Mouse (Mus musculus): Measurements from ENCODE around the gene Cacnb1. TPM values are rescaled to one million over a fixed set of nuclear protein-coding genes. Genes with fewer than 3 reads are reported as not detected.

Gene Cacnb1
- polyA plus RNA-seq, 1 experiment from 2014 or later: 41.5 TPM

GRCm38 (mm10) chr11:98035977-98036377, 13.1 kb upstream of the Cacnb1 start:
- peaks cover 27% of the 10 kb centered on the region for H3K4me1 ChIP-seq
- 0 out of 2 replicates have a peak, but pooled peaks have one; percentile 44 for ATAC-seq (replicated peaks)
- WGBS: under 1% methylated on average over 24 of the region's 27 CpGs
- peaks cover 4% of the 10 kb centered on the region for H3K36me3 ChIP-seq
- H3K27me3 ChIP-seq: peaks cover 10% of the 10 kb centered on the region; the same call in 1 of the 2 replicates
- H3K9ac ChIP-seq (replicated peaks): peak overlapping the region; percentile 57
- peak overlapping the region; percentile 41 for H3K4me3 ChIP-seq
- H3K9me3 ChIP-seq: no peaks in the 10 kb centered on the region
- H3K4me2 ChIP-seq (replicated peaks): peak overlapping the region; percentile 86
- H3K27ac ChIP-seq (replicated peaks): no peak overlapping the region

DNA sequence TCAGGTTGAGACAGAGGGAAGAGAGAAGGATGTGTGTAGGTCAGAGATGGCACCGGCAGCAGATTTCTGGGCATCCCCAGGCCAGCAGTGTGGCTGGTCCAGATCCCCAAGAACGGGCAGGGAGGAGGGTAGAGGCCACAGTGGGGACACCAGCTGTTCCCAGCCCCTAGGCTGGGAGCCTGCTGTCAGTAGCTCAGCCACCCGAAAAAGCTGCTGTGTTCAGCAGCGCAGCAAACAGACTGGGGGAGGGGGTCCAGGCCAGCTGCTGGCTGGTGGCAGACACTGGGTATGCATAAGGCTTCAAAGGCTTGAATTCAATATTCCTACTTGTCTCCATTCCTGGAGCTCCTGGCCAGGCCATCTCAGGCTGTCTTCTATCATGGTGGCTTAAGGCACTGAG, 12.0 kb upstream of the Cacnb1 start:
- Histone ChIP-seq H3K36me3 (peaks cover 14% of the 10 kb centered on the region), H3K4me1 (peaks cover 27% of the 10 kb centered on the region), H3K4me2 (replicated peaks) (no peak overlapping the region), H3K27me3 (peaks cover 10% of the 10 kb centered on the region; the same call in 1 of the 2 replicates), H3K9me3 (no peaks in the 10 kb centered on the region), H3K27ac (replicated peaks) (peak overlapping the region; percentile 44), H3K4me3 (no peak overlapping the region), H3K9ac (replicated peaks) (no peak overlapping the region)
- peak; percentile 28; the same call in 1 of the 2 replicates for ATAC-seq (replicated peaks)
- 13% methylated on average over 4 of the region's 4 CpGs for WGBS

GRCm38 (mm10) chr11:98034061-98034460, 11.2 kb upstream of the Cacnb1 start:
- ATAC-seq (replicated peaks): no peak
- H3K27me3 ChIP-seq: peaks cover 10% of the 10 kb centered on the region; the same call in 1 of the 2 replicates
- peaks cover 22% of the 10 kb centered on the region for H3K36me3 ChIP-seq
- 81% methylated on average over 5 of the region's 5 CpGs for WGBS
- no peak overlapping the region for H3K4me2 ChIP-seq (replicated peaks)
- no peak overlapping the region for H3K4me3 ChIP-seq
- H3K27ac ChIP-seq (replicated peaks): no peak overlapping the region
- no peak overlapping the region for H3K9ac ChIP-seq (replicated peaks)
- peaks cover 27% of the 10 kb centered on the region for H3K4me1 ChIP-seq
- no peaks in the 10 kb centered on the region for H3K9me3 ChIP-seq

- no peak for ATAC-seq (replicated peaks)
- WGBS: 2% methylated on average over 5 of the region's 5 CpGs
- Histone ChIP-seq H3K4me1 (peaks cover 35% of the 10 kb centered on the region), H3K36me3 (peaks cover 31% of the 10 kb centered on the region), H3K9me3 (no peaks in the 10 kb centered on the region), H3K4me2 (replicated peaks) (no peak overlapping the region), H3K27me3 (peaks cover under 1% of the 10 kb centered on the region; the same call in 1 of the 2 replicates), H3K27ac (replicated peaks) (no peak overlapping the region), H3K4me3 (no peak overlapping the region), H3K9ac (replicated peaks) (no peak overlapping the region)
These were observed 8.6 kb upstream of the Cacnb1 start for GRCm38 (mm10) chr11:98031443-98031770.

DNA sequence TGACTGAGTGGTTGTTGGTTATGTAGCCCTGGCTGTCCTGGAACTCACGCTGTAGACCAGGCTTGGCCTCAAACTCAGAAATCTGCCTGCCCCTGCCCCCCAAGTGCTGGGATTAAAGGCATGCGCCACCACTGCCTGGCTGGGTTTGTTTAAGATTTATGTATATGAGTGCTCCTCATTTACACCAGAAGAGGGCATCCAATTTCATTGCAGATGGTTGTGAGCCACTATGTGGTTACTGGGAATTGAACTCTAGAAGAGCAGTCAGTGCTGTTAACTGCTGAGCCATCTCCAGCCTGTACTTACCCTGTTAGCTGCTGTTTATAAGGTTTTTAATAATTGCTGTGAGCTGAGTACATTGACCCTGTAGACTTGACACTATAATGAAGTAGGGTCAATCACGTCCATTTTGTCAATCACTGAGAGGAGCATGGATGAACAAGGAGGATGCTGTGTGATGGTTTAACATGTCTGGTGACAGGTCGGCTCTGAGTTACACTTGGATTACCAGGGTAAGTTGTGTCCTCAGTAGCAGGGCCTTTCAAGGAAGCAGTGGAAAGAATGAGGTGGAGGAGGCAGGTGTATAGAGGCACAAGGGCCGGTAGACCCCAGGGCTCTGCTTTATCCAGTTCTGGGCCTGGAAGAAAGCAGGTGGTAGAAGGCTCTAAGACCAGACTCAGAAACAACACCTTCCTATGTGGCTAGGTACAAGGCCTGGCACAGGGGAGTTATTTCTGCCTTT, 8.0 kb upstream of the Cacnb1 start:
- no peak overlapping the region for H3K4me2 ChIP-seq (replicated peaks)
- peaks cover 33% of the 10 kb centered on the region for H3K4me1 ChIP-seq
- no peak overlapping the region for H3K27ac ChIP-seq (replicated peaks)
- no peaks in the 10 kb centered on the region for H3K9me3 ChIP-seq
- H3K27me3 ChIP-seq: no peaks in the 10 kb centered on the region
- H3K9ac ChIP-seq (replicated peaks): no peak overlapping the region
- no peak for ATAC-seq (replicated peaks)
- peaks cover 31% of the 10 kb centered on the region for H3K36me3 ChIP-seq
- no peak overlapping the region for H3K4me3 ChIP-seq
- 50% methylated on average over 5 of the region's 5 CpGs for WGBS

DNA sequence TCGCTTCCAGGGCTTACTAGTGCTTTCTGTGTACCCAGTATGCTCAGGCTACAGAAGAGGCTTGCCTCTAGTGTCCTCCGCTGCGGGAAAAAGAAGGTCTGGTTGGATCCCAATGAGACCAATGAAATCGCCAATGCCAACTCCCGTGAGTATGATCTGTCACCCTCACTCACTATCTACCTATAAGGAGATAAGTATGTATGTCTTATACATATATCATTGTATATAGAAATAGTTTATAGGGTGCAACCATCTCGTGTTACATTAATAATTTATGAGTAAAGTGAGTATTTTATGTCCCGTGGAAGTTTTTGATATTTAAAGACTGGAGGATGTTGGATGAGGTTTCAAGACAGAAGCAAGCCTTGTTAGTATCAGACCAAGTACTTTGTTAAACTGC, 5.0 kb upstream of the Cacnb1 start:
- Histone ChIP-seq H3K36me3 (peaks cover 31% of the 10 kb centered on the region), H3K27me3 (no peaks in the 10 kb centered on the region), H3K27ac (replicated peaks) (no peak overlapping the region), H3K4me3 (peak overlapping the region; percentile 82), H3K9me3 (no peaks in the 10 kb centered on the region), H3K4me1 (peaks cover 32% of the 10 kb centered on the region), H3K4me2 (replicated peaks) (peak overlapping the region; percentile 82), H3K9ac (replicated peaks) (peak overlapping the region; percentile 96)
- WGBS: 22% methylated on average over 7 of the region's 7 CpGs
- no peak for ATAC-seq (replicated peaks)

GRCm38 (mm10) chr11:98027297-98027688, 4.5 kb upstream of the Cacnb1 start:
- Histone ChIP-seq H3K27me3 (no peaks in the 10 kb centered on the region), H3K36me3 (peaks cover 31% of the 10 kb centered on the region), H3K9me3 (no peaks in the 10 kb centered on the region), H3K9ac (replicated peaks) (peak overlapping the region; percentile 96), H3K27ac (replicated peaks) (peak overlapping the region; percentile 87), H3K4me1 (peaks cover 32% of the 10 kb centered on the region), H3K4me2 (replicated peaks) (peak overlapping the region; percentile 82), H3K4me3 (peak overlapping the region; percentile 82)
- no peak for ATAC-seq (replicated peaks)
- WGBS: 0% methylated on average over 18 of the region's 18 CpGs

- under 1% methylated on average over 69 of the region's 69 CpGs for WGBS
- peak within 1 kb of the TSS; percentile 87 for H3K27ac ChIP-seq (replicated peaks)
- H3K9me3 ChIP-seq: no peaks in the 10 kb centered on the region
- H3K4me1 ChIP-seq: peaks cover 30% of the 10 kb centered on the region
- peak within 1 kb of the TSS; percentile 82 for H3K4me2 ChIP-seq (replicated peaks)
- H3K4me3 ChIP-seq: peak within 1 kb of the TSS; percentile 82
- ATAC-seq (replicated peaks): peak; percentile 74
- peak within 1 kb of the TSS; percentile 96 for H3K9ac ChIP-seq (replicated peaks)
- peaks cover 31% of the 10 kb centered on the region for H3K36me3 ChIP-seq
- H3K27me3 ChIP-seq: no peaks in the 10 kb centered on the region
These were observed 3.9 kb upstream of the Cacnb1 start, which contains the start of gene Rpl19 for GRCm38 (mm10) chr11:98026570-98027296. TSS of gene Rpl19 (plus strand) at chr11:98026710.

DNA sequence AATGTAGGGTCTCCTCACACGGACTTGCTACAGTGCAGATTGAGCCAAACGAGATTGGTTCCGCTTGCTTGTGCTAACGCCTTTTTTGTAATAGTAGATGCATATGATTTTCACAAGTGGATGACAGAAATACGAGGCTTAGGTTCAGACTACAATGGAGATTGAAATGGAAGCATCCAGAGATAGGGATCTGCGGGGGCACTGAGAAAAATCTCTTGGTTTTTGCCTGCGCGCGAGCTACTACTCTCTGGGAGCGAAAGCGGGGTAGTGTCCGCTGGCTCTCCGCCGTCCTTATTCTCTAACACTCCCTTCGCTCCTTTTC, 3.4 kb upstream of the Cacnb1 start:
- Histone ChIP-seq H3K4me2 (replicated peaks) (peak overlapping the region; percentile 82), H3K4me3 (peak overlapping the region; percentile 82), H3K9me3 (no peaks in the 10 kb centered on the region), H3K27me3 (no peaks in the 10 kb centered on the region), H3K36me3 (peaks cover 29% of the 10 kb centered on the region), H3K9ac (replicated peaks) (peak overlapping the region; percentile 96), H3K4me1 (peaks cover 35% of the 10 kb centered on the region), H3K27ac (replicated peaks) (peak overlapping the region; percentile 87)
- ATAC-seq (replicated peaks): no peak
- 5% methylated on average over 15 of the region's 15 CpGs for WGBS

GRCm38 (mm10) chr11:98024516-98024915, 1.7 kb upstream of the Cacnb1 start:
- ATAC-seq (replicated peaks): no peak
- Histone ChIP-seq H3K27me3 (no peaks in the 10 kb centered on the region), H3K9ac (replicated peaks) (no peak overlapping the region), H3K4me3 (no peak overlapping the region), H3K4me1 (peaks cover 52% of the 10 kb centered on the region), H3K9me3 (no peaks in the 10 kb centered on the region), H3K4me2 (replicated peaks) (no peak overlapping the region), H3K27ac (replicated peaks) (no peak overlapping the region), H3K36me3 (peaks cover 14% of the 10 kb centered on the region)
- 95% methylated on average over 3 of the region's 3 CpGs for whole genome bisulfite sequencing

DNA sequence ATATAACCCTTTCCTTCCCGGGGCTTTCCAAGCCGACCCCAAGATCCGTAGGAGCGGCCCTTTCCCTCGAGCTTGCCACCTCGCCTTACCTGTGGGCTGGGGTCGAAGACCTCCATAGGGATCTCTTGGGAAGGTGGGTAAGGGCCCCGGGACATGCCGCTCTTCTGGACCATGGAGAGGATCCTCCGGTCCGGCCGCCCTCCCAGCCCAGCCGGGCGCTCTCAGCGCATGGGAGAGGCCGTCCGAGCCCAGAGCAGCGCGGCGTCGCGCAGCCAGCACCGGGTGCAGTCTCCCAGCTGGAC, 630 bp downstream of the Cacnb1 start:
- Histone ChIP-seq H3K4me1 (peaks cover 55% of the 10 kb centered on the region), H3K27me3 (no peaks in the 10 kb centered on the region), H3K4me2 (replicated peaks) (peak overlapping the region; percentile 73), H3K36me3 (peaks cover 9% of the 10 kb centered on the region), H3K9ac (replicated peaks) (peak overlapping the region; percentile 95), H3K9me3 (no peaks in the 10 kb centered on the region), H3K27ac (replicated peaks) (peak overlapping the region; percentile 93), H3K4me3 (peak overlapping the region; percentile 79)
- WGBS: 0% methylated on average over 14 of the region's 23 CpGs
- peak; percentile 42 for ATAC-seq (replicated peaks)

DNA sequence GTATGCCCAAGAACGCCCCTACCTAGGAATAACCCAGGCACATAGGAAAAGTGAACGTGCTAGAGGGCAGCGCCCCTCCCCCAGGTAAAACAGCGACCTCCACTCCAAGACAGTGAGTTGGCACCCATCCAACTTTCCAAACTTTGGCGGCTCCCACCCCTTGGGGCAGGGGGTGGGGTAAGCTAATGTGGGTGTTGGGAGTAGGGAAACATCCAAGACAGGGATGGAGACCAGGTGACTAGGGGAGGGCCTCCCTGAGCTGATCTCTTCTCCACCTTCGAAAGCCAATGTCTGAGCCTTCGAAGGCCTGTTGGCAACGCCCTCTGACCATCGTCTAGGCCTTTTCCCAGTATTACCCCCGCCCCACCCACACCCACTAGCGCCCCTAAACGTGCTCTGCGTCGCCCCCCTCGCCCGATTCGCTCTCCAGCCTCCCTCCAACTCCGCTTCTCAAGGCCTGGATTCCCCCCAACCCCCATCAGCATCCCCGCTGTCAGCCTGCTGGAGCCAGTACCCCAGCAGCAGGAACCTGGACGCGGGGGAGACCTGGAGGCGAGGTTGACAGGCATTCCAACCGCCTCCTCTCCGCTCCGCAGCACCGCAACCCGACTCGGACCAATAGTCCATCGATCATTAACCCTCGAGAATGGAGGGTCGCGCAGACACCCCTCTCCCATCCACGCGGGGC, 1.1 kb downstream of the Cacnb1 start:
- WGBS: 3% methylated on average over 34 of the region's 34 CpGs
- peak overlapping the region; percentile 73 for H3K4me2 ChIP-seq (replicated peaks)
- peaks cover 14% of the 10 kb centered on the region for H3K36me3 ChIP-seq
- peak overlapping the region; percentile 95 for H3K9ac ChIP-seq (replicated peaks)
- H3K27me3 ChIP-seq: no peaks in the 10 kb centered on the region
- no peaks in the 10 kb centered on the region for H3K9me3 ChIP-seq
- peak overlapping the region; percentile 79 for H3K4me3 ChIP-seq
- peaks cover 55% of the 10 kb centered on the region for H3K4me1 ChIP-seq
- peak overlapping the region; percentile 93 for H3K27ac ChIP-seq (replicated peaks)
- peak; percentile 7 for ATAC-seq (replicated peaks)
